Mouse (Mus musculus): Measurements from ENCODE around the gene Endou. TPM values are rescaled to one million over a fixed set of nuclear protein-coding genes. Genes with fewer than 3 reads are reported as not detected.

Gene Endou
- total and polyA plus RNA-seq, 2 experiments from 2014 or later: 0.10 to 0.44 TPM

- H3K36me3 ChIP-seq (ENCODE audit: insufficient read depth, low read length): no peaks in the 10 kb centered on the region
- H3K27me3 ChIP-seq (ENCODE audit: insufficient read depth, low read length): no peaks in the 10 kb centered on the region
- peak; percentile 88 for TF ChIP-seq CTCF (IDR thresholded peaks at IDR 0.05; ENCODE audit: low read depth)
- WGBS: 6% methylated on average over 19 of the region's 19 CpGs
- peak overlapping the region; percentile 51 for H3K9ac ChIP-seq (replicated peaks; ENCODE audit: low read length)
- H3K27ac ChIP-seq: peak overlapping the region; percentile 86
- peak overlapping the region; percentile 69 for H3K4me2 ChIP-seq (ENCODE audit: low read depth, low read length)
- ATAC-seq (peak; percentile 86), DNase-seq (ENCODE audit: low spot score) (peak; percentile 91)
- H3K4me1 ChIP-seq (ENCODE audit: insufficient read depth, low read length): no peaks in the 10 kb centered on the region
- no peaks in the 10 kb centered on the region for H3K9me3 ChIP-seq (ENCODE audit: low read length)
- peak overlapping the region; percentile 43 for H3K4me3 ChIP-seq (ENCODE audit: low read length)
These were observed 67.3 kb downstream of the Endou start for GRCm38 (mm10) chr15:97663750-97664406.

Other genes with a start within 250 kb of the Endou start
- 14.1 and 19.2 TPM in 2 replicates for gene Rpap3, start 25.5 kb downstream of the Endou start, total RNA-seq (2014; rRNA removed)
- 38.1 and 41.6 TPM in 2 replicates for gene Rpap3, start 25.5 kb downstream of the Endou start, polyA plus RNA-seq (2015; fragmentation: Nextera tagmentation; extraction: Ambion mirVana)
- 26.4 and 41.9 TPM in 2 replicates for gene Rapgef3, start 36.6 kb upstream of the Endou start, total RNA-seq (2014; rRNA removed)
- 10.3 and 12.2 TPM in 2 replicates for gene Rapgef3, start 36.6 kb upstream of the Endou start, polyA plus RNA-seq (2015; fragmentation: Nextera tagmentation; extraction: Ambion mirVana)
- 84.4 and 89.3 TPM in 2 replicates for gene Slc48a1, start 47.2 kb upstream of the Endou start, total RNA-seq (2014; rRNA removed)
- gene Slc48a1, start 47.2 kb upstream of the Endou start, polyA plus RNA-seq (2015; fragmentation: Nextera tagmentation; extraction: Ambion mirVana): 140 and 152 TPM in 2 replicates
- 23.6 and 28.6 TPM in 2 replicates for gene Hdac7, start 113.2 kb upstream of the Endou start, total RNA-seq (2014; rRNA removed)
- 21.7 and 23.7 TPM in 2 replicates for gene Hdac7, start 113.2 kb upstream of the Endou start, polyA plus RNA-seq (2015; fragmentation: Nextera tagmentation; extraction: Ambion mirVana)
- 0.26 and 0.29 TPM in 2 replicates for gene Vdr, start 179.3 kb upstream of the Endou start, total RNA-seq (2014; rRNA removed)
- 0.38 and 0.76 TPM in 2 replicates for gene Vdr, start 179.3 kb upstream of the Endou start, polyA plus RNA-seq (2015; fragmentation: Nextera tagmentation; extraction: Ambion mirVana)
- 53.7 and 57.9 TPM in 2 replicates for gene Tmem106c, start 232.9 kb upstream of the Endou start, total RNA-seq (2014; rRNA removed)
- gene Tmem106c, start 232.9 kb upstream of the Endou start, polyA plus RNA-seq (2015; fragmentation: Nextera tagmentation; extraction: Ambion mirVana): 55.9 and 57.9 TPM in 2 replicates

All from hindbrain, postnatal 0 days (tissue).